Mouse (Mus musculus) cortical plate, adult 2 months (tissue): Measurements from ENCODE around the gene Zfp629.

Experiments used
- CTCF ChIP-seq: fragments of 200-500 bp; IDR thresholded peaks from 2 replicates; pipeline ENCODE4 v1.5.1; 2011; ENCODE audit warnings: mild to moderate bottlenecking, control low read depth, low read length; ENCODE audit not compliant: insufficient read depth; ENCODE audit errors: extremely low read depth
- POLR2A ChIP-seq: fragments of 200-500 bp; IDR thresholded peaks from 2 replicates; pipeline ENCODE4 v1.6.1; 2011; ENCODE audit warnings: mild to moderate bottlenecking, low read length, control low read depth; ENCODE audit not compliant: insufficient read depth; ENCODE audit errors: extremely low read depth

GRCm38 (mm10) chr7:127574115-127574514, 41.5 kb downstream of the Zfp629 start:
- no peak for TF ChIP-seq POLR2A
- no peak for TF ChIP-seq CTCF
